Mouse (Mus musculus) B cell, adult 2 months (primary cell): ENCODE results near the gene Tasp1.
"Not testable (repeated sequence)": the region's sequence is repeated elsewhere in the genome, so short reads cannot be mapped to it uniquely, and the experiment has no call there.

Experiments
- DNase-seq, 2 experiments: peaks; one replicate each; pipeline ENCODE4 v3.0.0; 2022

The Tasp1 gene

DNA sequence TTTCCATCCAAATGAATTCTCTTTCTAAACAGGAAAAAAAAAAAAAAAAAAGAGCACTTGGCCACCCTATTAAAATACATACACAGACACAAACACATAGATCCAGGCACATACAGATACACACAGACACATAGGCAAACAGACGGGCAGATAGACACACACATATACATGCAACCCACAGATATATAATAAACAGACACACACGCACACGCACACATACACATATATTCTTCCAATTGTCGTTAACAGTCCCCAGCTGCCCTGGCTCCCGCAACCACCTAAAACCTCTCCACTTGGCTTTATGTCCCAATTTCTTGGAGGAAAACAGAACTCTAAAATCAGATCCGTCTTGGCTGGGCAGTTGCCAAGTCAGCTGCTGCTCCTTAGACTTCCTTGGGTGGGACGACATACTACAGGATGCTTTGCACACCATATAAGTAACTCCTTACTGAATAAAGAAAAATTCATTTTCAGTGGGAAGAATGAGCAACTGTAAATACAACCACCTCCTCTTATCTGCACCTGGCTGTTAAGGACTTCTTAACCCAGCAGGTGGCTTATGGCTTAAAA, 188.5 kb downstream of the Tasp1 start:
- no peak for DNase-seq

DNA sequence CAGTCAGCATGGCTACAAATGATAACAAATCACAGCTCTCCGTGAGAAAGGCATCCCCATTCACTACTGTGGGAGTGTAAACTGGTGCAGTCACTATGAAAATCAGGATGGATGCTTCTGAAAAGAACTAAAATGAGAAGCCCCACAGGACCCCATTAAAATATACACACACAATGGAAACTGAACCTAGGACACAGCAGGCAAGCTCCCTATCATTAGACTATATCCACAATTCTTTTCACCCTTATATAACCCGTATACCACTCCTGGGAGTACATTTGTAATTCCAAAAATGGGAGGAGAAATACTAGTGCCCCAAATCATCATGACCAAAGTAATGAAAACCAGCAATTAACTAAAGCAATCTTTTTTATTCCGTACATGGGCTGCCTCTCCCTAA, 190.7 kb downstream of the Tasp1 start:
- no peak for DNase-seq

DNA sequence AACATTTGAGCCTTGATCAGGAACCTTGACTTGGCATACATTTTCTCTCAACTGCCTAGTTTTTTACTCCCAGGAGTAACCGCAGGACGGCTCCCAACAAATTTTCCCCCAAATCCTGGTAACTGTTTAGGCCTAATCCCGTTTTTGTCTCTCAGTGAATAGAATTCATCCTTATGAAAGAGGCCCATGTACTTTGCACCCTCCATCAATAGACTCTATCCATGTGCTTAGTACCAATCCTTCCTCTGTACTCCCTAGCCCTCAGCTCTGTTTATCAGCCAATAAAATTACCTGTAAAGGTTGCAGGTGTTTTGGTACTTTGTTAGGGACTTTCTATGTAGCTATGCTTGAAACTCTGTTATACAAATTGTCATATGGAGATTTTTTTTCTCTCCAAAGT, 192.4 kb downstream of the Tasp1 start:
- DNase-seq: no peak

DNA sequence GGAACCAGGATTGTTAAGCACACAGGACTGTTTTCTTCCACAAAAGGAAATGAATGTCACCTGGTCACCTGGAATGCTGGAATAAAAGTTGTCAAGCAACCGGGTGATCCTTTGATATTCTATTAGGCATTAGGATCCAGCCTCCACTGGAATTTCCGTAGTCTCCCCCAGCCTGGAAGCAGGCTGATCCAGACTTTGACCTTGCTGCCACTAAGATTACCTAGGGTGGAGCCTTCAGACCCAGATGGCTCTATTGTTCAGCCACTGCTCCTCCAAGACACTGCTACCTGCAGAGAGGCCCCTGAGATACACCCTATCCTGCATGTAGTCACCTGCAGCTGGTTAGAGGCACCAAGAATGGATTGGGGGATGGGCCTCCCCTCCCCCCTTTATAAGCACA, 192.8 kb downstream of the Tasp1 start:
- no peak for DNase-seq

- DNase-seq: not testable (repeated sequence)
These were observed 197.5 kb downstream of the Tasp1 start for GRCm38 (mm10) chr2:139869071-139869470.

DNA sequence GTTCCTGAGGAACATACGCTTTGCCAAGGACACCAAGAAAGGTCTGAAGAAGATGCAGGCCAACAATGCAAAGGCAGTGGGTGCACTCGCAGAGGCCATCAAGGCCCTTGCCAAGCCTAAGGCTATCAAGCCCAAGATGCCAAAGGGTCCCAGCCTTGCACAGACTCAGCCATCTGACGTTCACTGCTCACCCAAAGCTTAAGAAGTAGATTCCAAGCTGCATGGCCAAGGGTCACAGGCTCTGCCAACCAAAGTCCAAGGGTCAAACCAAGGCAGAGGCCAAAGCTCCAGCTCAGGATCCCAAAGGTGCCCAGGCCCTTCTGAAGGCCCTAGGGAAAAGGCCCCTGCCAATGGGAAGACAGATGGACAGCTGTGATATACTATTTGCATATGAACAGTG, 203.2 kb downstream of the Tasp1 start:
- not testable (repeated sequence) for DNase-seq

GRCm38 (mm10) chr2:139860133-139860494, 206.5 kb downstream of the Tasp1 start:
- DNase-seq: no peak

DNA sequence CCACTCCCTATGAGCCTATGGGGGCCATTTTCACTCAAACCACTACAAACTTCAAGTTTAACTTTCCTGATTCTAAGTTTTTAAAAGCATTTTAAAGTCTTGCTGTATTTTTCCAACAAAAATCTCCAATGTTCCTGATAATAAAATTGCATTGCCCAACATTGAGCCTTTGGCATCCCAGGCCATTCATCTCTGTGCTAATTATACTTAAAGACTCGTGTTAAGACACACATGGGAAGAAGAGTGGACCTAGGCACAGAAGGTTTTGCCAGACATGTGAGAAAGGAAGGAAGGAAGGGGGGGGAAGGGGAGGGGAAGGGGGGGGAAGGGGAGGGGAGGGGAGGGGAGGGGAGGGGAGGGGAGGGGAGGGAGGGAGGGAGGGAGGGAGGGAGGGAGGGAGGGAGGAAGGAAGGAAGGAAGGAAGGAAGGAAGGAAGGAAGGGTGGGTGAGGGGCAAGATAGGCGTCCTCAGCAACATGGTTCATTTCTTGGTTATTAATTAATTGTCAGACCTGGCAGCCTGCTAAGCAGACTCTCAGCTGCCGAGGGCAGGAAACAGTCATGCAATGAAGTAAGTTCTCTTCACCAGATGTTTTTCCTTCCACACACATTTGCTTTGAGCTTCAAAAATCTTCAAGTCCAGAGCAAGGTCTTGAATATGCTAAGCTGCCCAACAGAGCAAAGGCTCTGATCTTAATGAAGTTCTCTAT, 207.0 kb downstream of the Tasp1 start:
- no peak for DNase-seq

DNA sequence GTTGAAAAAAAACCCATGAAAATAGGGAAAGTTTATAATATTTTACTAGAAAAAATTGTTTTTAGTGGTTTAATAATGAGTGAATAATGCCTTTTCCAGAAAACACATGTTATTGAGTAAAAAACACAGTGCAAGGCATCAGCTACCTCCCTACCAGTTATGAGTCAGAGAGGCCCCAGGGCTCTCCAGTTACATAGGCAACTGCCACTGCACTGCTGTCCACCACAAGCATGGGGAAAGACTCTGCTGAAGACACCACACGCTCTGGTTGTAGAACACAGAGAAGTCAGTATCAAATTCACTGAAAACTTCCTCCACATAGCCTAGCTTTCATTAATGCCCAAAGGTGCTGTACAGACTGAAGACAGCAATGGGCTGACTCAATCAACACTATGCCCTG, 217.0 kb downstream of the Tasp1 start:
- DNase-seq: no peak

DNA sequence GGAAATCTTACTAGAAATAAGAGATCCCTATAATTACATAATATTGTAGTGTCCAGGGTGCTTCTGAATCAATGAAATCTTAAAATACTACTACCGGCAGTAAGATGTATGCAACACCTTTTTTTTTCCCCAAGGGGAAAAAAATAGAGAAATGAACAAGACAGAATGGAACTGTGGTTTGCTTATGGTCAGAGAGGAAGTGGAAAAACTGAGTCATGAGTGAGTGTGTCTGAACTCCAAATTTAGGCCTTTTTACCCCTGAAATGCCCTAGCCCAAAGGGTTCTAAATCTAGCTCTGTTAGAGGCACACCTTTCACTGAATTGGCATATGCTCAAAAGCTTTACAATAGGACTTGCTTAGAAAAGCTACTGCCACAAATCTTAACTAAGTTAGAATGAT, 225.2 kb downstream of the Tasp1 start:
- peak; percentile 3 to 4 for DNase-seq

DNA sequence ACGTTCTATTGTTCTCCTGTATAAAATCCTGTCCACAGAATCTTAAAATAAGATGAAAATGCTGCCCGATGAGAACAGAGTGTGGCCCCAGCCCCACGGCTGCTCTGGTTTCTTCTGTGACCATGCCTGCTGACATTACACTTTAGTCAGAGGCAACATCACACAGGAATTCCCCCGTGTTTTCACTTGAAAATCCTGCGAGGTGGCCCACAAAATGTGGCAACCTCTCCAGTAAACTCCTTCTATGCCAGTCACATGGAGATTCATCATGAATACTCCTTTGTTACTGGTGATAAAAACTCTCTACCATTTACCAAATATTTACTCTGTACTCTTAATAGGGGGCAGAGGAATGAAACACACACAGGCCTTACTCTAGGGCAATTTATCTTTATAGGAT, 225.7 kb downstream of the Tasp1 start:
- no peak for DNase-seq

DNA sequence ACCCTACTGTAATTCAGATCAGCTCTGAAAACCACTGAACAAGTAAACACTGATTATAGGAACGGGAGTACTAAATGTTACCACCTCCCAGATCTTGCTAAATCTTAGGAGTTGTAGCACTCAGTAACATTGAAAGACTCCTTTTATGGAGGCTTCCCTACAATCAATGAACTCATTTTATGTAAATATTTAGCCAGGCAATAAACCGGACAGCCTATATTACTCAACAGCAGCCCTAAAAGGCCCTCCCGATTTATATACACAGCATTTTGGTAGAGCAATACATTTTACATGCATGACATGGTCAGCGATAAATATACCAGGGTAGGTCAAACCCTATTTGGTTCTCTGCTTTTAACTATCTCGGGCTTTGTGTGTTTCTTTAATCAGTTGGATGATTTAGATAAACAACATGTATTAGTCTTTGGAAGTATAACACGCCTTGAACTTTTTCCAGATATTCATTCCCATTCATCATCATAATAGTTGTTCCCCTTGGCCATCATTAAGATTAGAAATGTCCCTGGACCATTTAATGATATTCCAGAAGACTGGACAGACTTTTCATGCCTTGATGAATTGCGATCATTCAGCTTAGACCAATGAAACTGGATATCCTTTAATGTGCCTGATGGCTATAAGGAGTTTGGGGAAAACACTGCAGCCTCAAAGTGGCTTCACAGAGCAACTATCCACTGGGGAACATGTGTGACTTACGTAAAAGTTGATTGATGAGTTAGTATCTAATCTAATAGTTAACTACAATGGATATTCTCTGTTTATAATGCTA, 244.8 kb downstream of the Tasp1 start:
- DNase-seq: no peak

GRCm38 (mm10) chr2:139817275-139817674, 249.3 kb downstream of the Tasp1 start:
- no peak for DNase-seq

- DNase-seq: no peak
These were observed 258.7 kb downstream of the Tasp1 start for GRCm38 (mm10) chr2:139807887-139808286.

DNA sequence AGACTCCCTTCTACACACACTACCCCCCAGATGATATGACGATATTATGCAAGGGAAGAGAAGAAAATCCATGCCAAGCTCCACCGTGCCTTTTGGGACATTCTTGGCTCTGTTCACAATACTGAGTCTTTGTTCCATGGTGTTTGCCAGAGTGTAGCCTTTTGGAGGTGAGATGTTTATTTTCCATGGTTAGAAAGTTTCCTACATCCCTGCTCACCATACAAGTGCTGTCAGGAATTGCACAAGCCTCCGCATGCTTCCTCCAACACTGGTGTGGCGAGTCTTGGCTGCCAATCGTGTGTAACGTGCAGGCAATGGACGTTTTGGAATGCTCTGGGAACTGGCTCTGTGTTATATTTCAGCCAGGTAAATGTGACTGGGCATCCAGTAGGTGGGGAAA, 262.6 kb downstream of the Tasp1 start:
- DNase-seq: no peak

- no peak for DNase-seq
These were observed 274.1 kb downstream of the Tasp1 start for GRCm38 (mm10) chr2:139792345-139793120.

- no peak for DNase-seq
These were observed 277.9 kb downstream of the Tasp1 start for GRCm38 (mm10) chr2:139788658-139789057.

GRCm38 (mm10) chr2:139784946-139785345, 281.7 kb downstream of the Tasp1 start:
- no peak for DNase-seq

DNA sequence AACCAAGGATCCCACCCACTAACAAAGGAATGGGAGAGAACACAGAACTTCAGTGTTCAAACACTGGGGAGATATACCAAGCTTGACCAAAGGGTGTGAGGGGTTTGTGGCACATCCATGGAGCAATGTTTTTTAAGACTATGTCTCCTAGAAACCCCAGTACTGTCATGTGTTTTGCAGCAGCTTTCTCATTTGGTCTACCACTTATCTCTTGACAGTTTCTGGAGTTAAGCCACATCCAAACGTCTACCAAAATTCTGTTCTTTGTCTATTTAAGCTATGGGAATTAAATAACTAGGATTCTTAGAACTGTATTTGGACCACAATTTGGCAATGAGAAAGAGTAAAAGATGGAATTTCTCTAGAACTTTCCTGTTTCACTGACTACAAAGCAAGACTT, 282.1 kb downstream of the Tasp1 start:
- DNase-seq: no peak
